Mouse (Mus musculus) C2C12 (cell line): ENCODE measurements at regions not wholly inside any gene's neighbourhood (a gene's known extent, or its start where the extent isn't known, plus 50 kb on each side); places are given as distances from the start of the nearest gene placed in this dataset.

ENCODE experiments used
- CEBPB ChIP-seq: IDR thresholded peaks from one replicate; pipeline ENCODE4 v1.6.1; 2011; ENCODE audit warnings: low read depth, mild to moderate bottlenecking, control low read depth, moderate library complexity
- CTCF ChIP-seq: IDR thresholded peaks from one replicate; pipeline ENCODE4 v1.5.1; 2011; ENCODE audit not compliant: control insufficient read depth, insufficient read depth, insufficient read length
- FOSL1 ChIP-seq: IDR thresholded peaks from one replicate; pipeline ENCODE4 v1.8.0; 2011; ENCODE audit warnings: mild to moderate bottlenecking, low read length; ENCODE audit not compliant: poor library complexity, insufficient read depth, severe bottlenecking
- MAX ChIP-seq: IDR thresholded peaks from one replicate; pipeline ENCODE4 v1.6.1; 2011; ENCODE audit warnings: mild to moderate bottlenecking, control low read depth
- MYOD1 ChIP-seq: IDR thresholded peaks from one replicate; pipeline ENCODE4 v1.6.1; 2011; ENCODE audit warnings: low read depth; ENCODE audit not compliant: control insufficient read depth, insufficient read length
- MYOG ChIP-seq: IDR thresholded peaks from one replicate; pipeline ENCODE4 v1.6.1; 2011; ENCODE audit not compliant: control insufficient read depth, insufficient read length; ENCODE audit errors: extremely low read depth
- USF1 ChIP-seq: IDR thresholded peaks from one replicate; pipeline ENCODE4 v1.6.1; 2011; ENCODE audit warnings: low read depth, mild to moderate bottlenecking, control low read depth, moderate library complexity

- TF ChIP-seq CTCF (no peak), USF1 (no peak), MAX (no peak), MYOG (no peak), MYOD1 (no peak), CEBPB (no peak), FOSL1 (no peak)
Observed at GRCm38 (mm10) chr11:71360856-71361255, 130.3 kb upstream of the Nlrp1b start.
